Mouse (Mus musculus) stomach, embryonic 15.5 days (tissue): Measurements from ENCODE around the gene Ttc39d. TPM values are rescaled to one million over a fixed set of nuclear protein-coding genes. Genes with fewer than 3 reads are reported as not detected.

ENCODE experiments used
- ATAC-seq: fragments of 200-750 bp; cut with Nextera tagmentation; 2 replicates; pipeline ENCODE4 v1.8.0; 2017; ENCODE audit warnings: low read depth, moderate number of reproducible peaks, moderate TSS enrichment; ENCODE audit not compliant: insufficient read depth, low FRiP score
- H3K27ac ChIP-seq: fragments of 300-500 bp; sonication (generic); 2 replicates; pipeline ENCODE4 v1.5.1; 2015; ENCODE audit warnings: mild to moderate bottlenecking, inconsistent platforms
- H3K27me3 ChIP-seq: fragments of 300-500 bp; sonication (generic); replicated peaks from 2 replicates; pipeline ENCODE4 v1.6.1; 2015; ENCODE audit warnings: inconsistent platforms
- H3K36me3 ChIP-seq: fragments of 300-500 bp; sonication (generic); 2 replicates; pipeline ENCODE4 v1.6.1; 2015; ENCODE audit warnings: inconsistent platforms
- H3K4me1 ChIP-seq: fragments of 300-500 bp; sonication (generic); 2 replicates; pipeline ENCODE4 v1.6.1; 2015; ENCODE audit warnings: inconsistent platforms
- H3K4me2 ChIP-seq: fragments of 300-500 bp; sonication (generic); 2 replicates; pipeline ENCODE4 v1.6.1; 2015; ENCODE audit warnings: mild to moderate bottlenecking, inconsistent platforms
- H3K4me3 ChIP-seq: fragments of 300-500 bp; sonication (generic); replicated peaks from 2 replicates; pipeline ENCODE4 v1.5.1; 2015; ENCODE audit warnings: inconsistent platforms
- H3K9ac ChIP-seq: fragments of 300-500 bp; sonication (generic); 2 replicates; pipeline ENCODE4 v1.6.1; 2015; ENCODE audit warnings: inconsistent platforms
- H3K9me3 ChIP-seq: fragments of 300-500 bp; sonication (generic); 2 replicates; pipeline ENCODE4 v1.6.1; 2016; ENCODE audit warnings: inconsistent platforms
- WGBS: fragments of 180-500 bp; shearing (Covaris S2); methylation state at CpG from one replicate; pipeline ENCODE4 v1.1.7; 2015; 5-methylcytosine and 5-hydroxymethylcytosine counted together
- polyA plus RNA-seq: library from polyadenylated mRNA; unstranded; fragments of >200 nt; fragmentation: Nextera tagmentation; extraction: Ambion mirVana; gene quantifications from 2 replicates; pipeline ENCODE4 v1.2.1, GENCODE M21; 2015

Gene Ttc39d
- polyA plus RNA-seq = 0.06 and 0.13 TPM in 2 replicates

GRCm38 (mm10) chr17:80206671-80207581 lies at the start of gene Ttc39d, which contains the start of gene Srsf7:
TSS of gene Ttc39d (plus strand) at chr17:80207460.
TSS of gene Srsf7 (minus strand) at chr17:80207307.
- peak within 1 kb of the TSS; percentile 84 for H3K4me2 ChIP-seq
- peaks cover 16% of the 10 kb centered on the region for H3K36me3 ChIP-seq
- peak; percentile 95 for ATAC-seq
- no peaks in the 10 kb centered on the region for H3K27me3 ChIP-seq
- H3K27ac ChIP-seq = peak within 1 kb of the TSS; percentile 98
- no peaks in the 10 kb centered on the region for H3K9me3 ChIP-seq
- H3K4me1 ChIP-seq = no peaks in the 10 kb centered on the region
- H3K4me3 ChIP-seq = peak within 1 kb of the TSS; percentile 92
- under 1% methylated on average over 82 of the region's 95 CpGs for WGBS
- H3K9ac ChIP-seq = peak within 1 kb of the TSS; percentile 99

GRCm38 (mm10) chr17:80157489-80157888 lies 49.8 kb upstream of the Ttc39d start:
- Histone ChIP-seq H3K9me3 (no peaks in the 10 kb centered on the region), H3K27ac (no peak overlapping the region), H3K4me2 (no peak overlapping the region), H3K36me3 (no peaks in the 10 kb centered on the region), H3K9ac (no peak overlapping the region), H3K27me3 (no peaks in the 10 kb centered on the region), H3K4me3 (no peak overlapping the region), H3K4me1 (no peaks in the 10 kb centered on the region)
- no peak for ATAC-seq
- WGBS = 82% methylated on average over 6 of the region's 6 CpGs

GRCm38 (mm10) chr17:80160454-80160853 lies 46.8 kb upstream of the Ttc39d start:
- Histone ChIP-seq H3K4me2 (no peak overlapping the region), H3K9ac (no peak overlapping the region), H3K36me3 (no peaks in the 10 kb centered on the region), H3K9me3 (no peaks in the 10 kb centered on the region), H3K4me1 (0 out of 2 replicates have a peak, but pooled peaks cover under 1% of the 10 kb centered on the region), H3K27ac (no peak overlapping the region), H3K27me3 (no peaks in the 10 kb centered on the region), H3K4me3 (no peak overlapping the region)
- 35% methylated on average over 5 of the region's 5 CpGs for WGBS
- no peak for ATAC-seq

GRCm38 (mm10) chr17:80163991-80164390 lies 43.3 kb upstream of the Ttc39d start:
- H3K9ac ChIP-seq = no peak overlapping the region
- H3K4me3 ChIP-seq = no peak overlapping the region
- ATAC-seq = no peak
- peaks cover 14% of the 10 kb centered on the region for H3K4me1 ChIP-seq
- no peaks in the 10 kb centered on the region for H3K27me3 ChIP-seq
- H3K36me3 ChIP-seq = no peaks in the 10 kb centered on the region
- H3K4me2 ChIP-seq = no peak overlapping the region
- WGBS = 67% methylated on average over 8 of the region's 8 CpGs
- H3K27ac ChIP-seq = no peak overlapping the region
- H3K9me3 ChIP-seq = no peaks in the 10 kb centered on the region

- H3K27me3 ChIP-seq = no peaks in the 10 kb centered on the region
- H3K4me2 ChIP-seq = no peak overlapping the region
- peak overlapping the region; percentile 18; the same call in 1 of the 2 replicates for H3K27ac ChIP-seq
- no peak overlapping the region for H3K9ac ChIP-seq
- no peak for ATAC-seq
- H3K4me3 ChIP-seq = no peak overlapping the region
- 38% methylated on average over 6 of the region's 6 CpGs for WGBS
- peaks cover 14% of the 10 kb centered on the region for H3K4me1 ChIP-seq
- no peaks in the 10 kb centered on the region for H3K9me3 ChIP-seq
- no peaks in the 10 kb centered on the region for H3K36me3 ChIP-seq
These were observed 41.5 kb upstream of the Ttc39d start for GRCm38 (mm10) chr17:80165741-80166140.

- 85% methylated on average over 6 of the region's 6 CpGs for WGBS
- no peak overlapping the region for H3K4me3 ChIP-seq
- no peaks in the 10 kb centered on the region for H3K27me3 ChIP-seq
- H3K27ac ChIP-seq = no peak overlapping the region
- H3K36me3 ChIP-seq = no peaks in the 10 kb centered on the region
- no peak for ATAC-seq
- H3K4me2 ChIP-seq = no peak overlapping the region
- no peaks in the 10 kb centered on the region for H3K9me3 ChIP-seq
- peaks cover 14% of the 10 kb centered on the region for H3K4me1 ChIP-seq
- no peak overlapping the region for H3K9ac ChIP-seq
These were observed 40.9 kb upstream of the Ttc39d start for GRCm38 (mm10) chr17:80166346-80166745.

- no peak overlapping the region for H3K27ac ChIP-seq
- WGBS = 75% methylated on average over 4 of the region's 4 CpGs
- peaks cover 14% of the 10 kb centered on the region for H3K4me1 ChIP-seq
- no peaks in the 10 kb centered on the region for H3K9me3 ChIP-seq
- H3K36me3 ChIP-seq = no peaks in the 10 kb centered on the region
- H3K9ac ChIP-seq = no peak overlapping the region
- no peak overlapping the region for H3K4me2 ChIP-seq
- H3K4me3 ChIP-seq = no peak overlapping the region
- ATAC-seq = no peak
- no peaks in the 10 kb centered on the region for H3K27me3 ChIP-seq
These were observed 39.8 kb upstream of the Ttc39d start for GRCm38 (mm10) chr17:80167436-80167835.

GRCm38 (mm10) chr17:80167851-80168251 lies 39.4 kb upstream of the Ttc39d start:
- peak overlapping the region; percentile 49; the same call in 1 of the 2 replicates for H3K4me2 ChIP-seq
- no peaks in the 10 kb centered on the region for H3K36me3 ChIP-seq
- 33% methylated on average over 7 of the region's 7 CpGs for WGBS
- H3K4me3 ChIP-seq = no peak overlapping the region
- H3K9ac ChIP-seq = no peak overlapping the region
- peaks cover 14% of the 10 kb centered on the region for H3K4me1 ChIP-seq
- no peaks in the 10 kb centered on the region for H3K9me3 ChIP-seq
- H3K27me3 ChIP-seq = no peaks in the 10 kb centered on the region
- ATAC-seq = no peak
- 0 out of 2 replicates have a peak overlapping the region, but pooled peaks have one; percentile 45 for H3K27ac ChIP-seq

- Histone ChIP-seq H3K27me3 (no peaks in the 10 kb centered on the region), H3K4me2 (peak overlapping the region; percentile 49), H3K9ac (no peak overlapping the region), H3K4me3 (peak overlapping the region; percentile 19), H3K9me3 (no peaks in the 10 kb centered on the region), H3K4me1 (peaks cover 14% of the 10 kb centered on the region), H3K36me3 (no peaks in the 10 kb centered on the region), H3K27ac (peak overlapping the region; percentile 45; the same call in 1 of the 2 replicates)
- WGBS = 18% methylated on average over 16 of the region's 16 CpGs
- peak; percentile 56; the same call in 1 of the 2 replicates for ATAC-seq
These were observed 38.7 kb upstream of the Ttc39d start for GRCm38 (mm10) chr17:80168425-80169182.

- WGBS = 92% methylated on average over 6 of the region's 6 CpGs
- Histone ChIP-seq H3K36me3 (no peaks in the 10 kb centered on the region), H3K4me3 (no peak overlapping the region), H3K27me3 (no peaks in the 10 kb centered on the region), H3K4me2 (no peak overlapping the region), H3K27ac (no peak overlapping the region), H3K9ac (no peak overlapping the region), H3K4me1 (peaks cover 14% of the 10 kb centered on the region), H3K9me3 (no peaks in the 10 kb centered on the region)
- no peak for ATAC-seq
These were observed 37.5 kb upstream of the Ttc39d start for GRCm38 (mm10) chr17:80169792-80170191.

GRCm38 (mm10) chr17:80170951-80171350 lies 36.3 kb upstream of the Ttc39d start:
- Histone ChIP-seq H3K9me3 (no peaks in the 10 kb centered on the region), H3K9ac (no peak overlapping the region), H3K4me1 (peaks cover 8% of the 10 kb centered on the region), H3K27ac (no peak overlapping the region), H3K4me3 (no peak overlapping the region), H3K36me3 (no peaks in the 10 kb centered on the region), H3K4me2 (no peak overlapping the region), H3K27me3 (no peaks in the 10 kb centered on the region)
- no peak for ATAC-seq
- 84% methylated on average over 7 of the region's 7 CpGs for WGBS

GRCm38 (mm10) chr17:80171948-80172347 lies 35.3 kb upstream of the Ttc39d start:
- H3K27me3 ChIP-seq = no peaks in the 10 kb centered on the region
- H3K4me2 ChIP-seq = no peak overlapping the region
- WGBS = 75% methylated on average over 4 of the region's 4 CpGs
- no peaks in the 10 kb centered on the region for H3K9me3 ChIP-seq
- peaks cover 6% of the 10 kb centered on the region for H3K4me1 ChIP-seq
- H3K4me3 ChIP-seq = no peak overlapping the region
- no peak overlapping the region for H3K27ac ChIP-seq
- H3K36me3 ChIP-seq = no peaks in the 10 kb centered on the region
- no peak overlapping the region for H3K9ac ChIP-seq
- no peak for ATAC-seq
